Mouse (Mus musculus) retina, embryonic 14.5 days (tissue): ENCODE data around the gene Fndc5.

Source experiments
- DNase-seq: peaks from one replicate; pipeline ENCODE4 v3.0.0-alpha.2; 2015; ENCODE audit warnings: low spot score

The Fndc5 gene

GRCm38 (mm10) chr4:129136579-129137391 lies at the start of gene Fndc5:
Gene Fndc5 (plus strand): TSS chr4:129136999.
- peak; percentile 52 for DNase-seq

DNA sequence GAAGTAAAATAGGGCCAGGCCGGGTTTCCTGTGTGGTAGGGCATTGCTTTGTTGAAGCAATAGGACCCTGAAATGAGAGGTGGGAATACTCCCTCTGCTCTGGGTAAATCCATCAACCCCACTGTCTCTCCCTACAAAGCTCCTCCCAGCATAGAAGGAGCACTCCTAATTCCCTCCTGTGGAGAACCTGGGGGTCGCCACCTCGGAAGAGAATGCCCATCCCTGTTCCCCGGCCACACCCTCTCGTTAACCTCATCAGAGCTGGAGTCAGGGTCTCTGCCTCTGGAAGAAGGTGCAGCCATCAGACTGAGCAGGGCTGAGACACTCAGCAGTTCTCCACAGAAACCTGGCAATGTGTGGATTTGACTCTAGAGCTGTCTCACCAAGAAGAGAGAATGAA lies 48.9 kb upstream of the Fndc5 start:
- no peak for DNase-seq

GRCm38 (mm10) chr4:129095276-129095675 lies 41.5 kb upstream of the Fndc5 start:
- DNase-seq = peak; percentile 70

- DNase-seq = no peak
Observed at GRCm38 (mm10) chr4:129097006-129097405, 39.8 kb upstream of the Fndc5 start.

GRCm38 (mm10) chr4:129102133-129102829 lies 34.5 kb upstream of the Fndc5 start:
- DNase-seq = no peak

GRCm38 (mm10) chr4:129105356-129105755 lies 31.4 kb upstream of the Fndc5 start, which contains the start of gene Tmem54:
Gene Tmem54 (plus strand): TSS chr4:129105548.
- no peak for DNase-seq

DNA sequence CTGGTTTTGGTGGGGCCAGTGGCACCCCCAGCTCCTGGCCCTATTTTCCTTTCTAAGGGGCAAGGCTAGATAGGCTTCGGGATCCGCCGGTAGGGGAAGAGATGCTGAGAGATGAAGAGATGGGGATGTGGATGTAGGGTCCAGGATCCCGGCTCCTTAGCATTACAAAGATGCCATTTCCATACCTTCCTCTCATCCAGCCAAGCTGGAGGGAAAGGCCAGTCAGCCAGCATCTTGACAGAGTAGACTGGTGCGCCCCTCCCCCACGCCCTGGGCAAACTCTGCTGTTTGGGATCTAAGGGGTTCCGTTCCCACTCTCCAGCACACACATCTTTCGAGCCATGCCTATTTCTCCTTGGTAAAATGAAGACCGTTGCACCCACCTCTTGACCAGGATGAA lies 30.7 kb upstream of the Fndc5 start:
- no peak for DNase-seq

DNA sequence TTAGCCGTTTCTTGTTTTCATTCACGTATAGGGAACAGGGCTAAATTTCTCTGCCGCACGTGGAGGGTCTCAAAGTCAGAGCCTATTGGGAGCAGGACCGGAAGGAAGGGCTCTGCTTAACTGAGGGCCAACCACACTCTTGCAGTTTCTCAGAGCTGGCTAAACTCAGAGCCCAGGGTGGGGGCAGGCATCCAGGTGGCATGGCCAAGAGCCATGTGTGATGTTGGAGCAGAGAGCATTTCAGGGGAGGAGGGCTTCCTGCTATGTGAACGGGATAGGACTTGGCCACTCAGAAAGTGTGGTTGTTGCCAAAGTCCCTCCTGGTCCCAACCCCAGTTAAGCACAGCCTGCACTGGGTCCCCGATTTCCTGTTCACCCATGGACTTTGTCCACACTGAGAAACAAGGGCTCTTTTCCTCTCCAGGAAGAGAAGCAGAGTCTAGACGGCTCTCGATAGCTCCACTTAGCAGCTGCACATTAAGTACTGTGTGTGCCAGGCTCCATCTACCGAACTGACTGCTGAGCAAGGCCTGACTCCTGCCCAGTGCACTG lies 29.4 kb upstream of the Fndc5 start:
- no peak for DNase-seq

- DNase-seq = no peak
Observed at GRCm38 (mm10) chr4:129108624-129109023, 28.2 kb upstream of the Fndc5 start.

DNA sequence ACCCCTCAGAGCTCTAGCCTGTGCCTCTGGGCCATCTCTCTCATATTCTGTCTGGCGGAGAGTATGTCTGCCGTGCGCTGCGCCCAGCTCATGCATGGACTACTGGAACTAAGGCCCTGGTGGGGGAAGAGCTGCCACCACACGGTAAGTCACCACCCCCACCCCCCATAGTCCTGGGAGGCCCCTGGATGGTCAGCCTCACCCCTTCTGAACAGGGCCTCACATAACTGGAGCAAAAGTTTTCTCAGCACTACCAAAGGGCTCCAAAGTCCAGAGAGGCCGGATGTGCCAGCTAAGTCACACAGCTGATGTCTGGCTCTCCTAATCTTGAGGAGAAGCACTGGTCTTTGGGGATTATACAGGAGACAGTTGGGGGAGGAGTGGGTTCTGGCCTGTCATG lies 26.0 kb upstream of the Fndc5 start:
- no peak for DNase-seq

GRCm38 (mm10) chr4:129111350-129111749 lies 25.4 kb upstream of the Fndc5 start:
- DNase-seq = peak; percentile 25

DNA sequence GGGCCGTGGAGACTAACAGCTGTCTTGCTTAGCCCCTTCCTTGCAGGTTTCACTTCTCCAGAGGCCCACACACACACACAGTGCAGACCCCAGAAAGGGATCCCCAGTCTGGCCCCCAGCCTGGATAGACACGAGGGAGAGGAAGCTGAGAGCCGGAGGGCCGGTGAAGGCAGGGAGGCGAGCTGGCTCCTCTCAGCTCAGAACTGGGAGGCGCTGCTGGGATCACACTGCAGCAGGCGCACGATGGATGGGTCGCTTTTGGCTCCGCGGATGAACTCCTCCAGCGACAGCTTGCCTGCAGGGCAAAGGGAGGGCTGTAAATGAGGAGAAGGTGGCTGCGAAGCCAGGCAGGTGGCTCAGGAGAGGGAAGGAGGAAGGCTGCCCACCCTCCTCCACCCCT lies 24.6 kb upstream of the Fndc5 start:
- DNase-seq = no peak

GRCm38 (mm10) chr4:129113083-129113988 lies 23.5 kb upstream of the Fndc5 start:
- peak; percentile 93 for DNase-seq

DNA sequence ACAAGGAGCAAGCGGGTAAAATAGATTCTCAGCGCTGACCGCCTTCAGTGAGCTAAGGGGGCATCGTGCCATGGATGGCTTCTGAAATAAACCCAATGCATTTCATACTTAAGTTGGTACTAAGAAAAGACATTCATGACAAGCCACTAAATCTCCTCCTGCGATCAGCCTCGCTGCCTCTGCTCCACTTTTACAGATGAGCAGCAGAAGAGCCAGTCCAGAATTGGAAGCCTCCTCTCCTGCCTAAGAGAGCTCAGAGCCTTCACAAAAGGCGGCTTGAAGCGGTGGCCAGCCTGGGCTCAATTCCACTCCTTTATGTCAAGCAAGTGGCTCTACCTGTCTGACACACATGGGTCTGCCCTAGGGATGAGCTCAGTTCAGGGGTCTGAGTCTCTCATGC lies 20.1 kb upstream of the Fndc5 start:
- DNase-seq = no peak

GRCm38 (mm10) chr4:129117720-129118510 lies 18.9 kb upstream of the Fndc5 start:
- no peak for DNase-seq

- DNase-seq = no peak
Observed at GRCm38 (mm10) chr4:129119708-129120107, 17.1 kb upstream of the Fndc5 start.

DNA sequence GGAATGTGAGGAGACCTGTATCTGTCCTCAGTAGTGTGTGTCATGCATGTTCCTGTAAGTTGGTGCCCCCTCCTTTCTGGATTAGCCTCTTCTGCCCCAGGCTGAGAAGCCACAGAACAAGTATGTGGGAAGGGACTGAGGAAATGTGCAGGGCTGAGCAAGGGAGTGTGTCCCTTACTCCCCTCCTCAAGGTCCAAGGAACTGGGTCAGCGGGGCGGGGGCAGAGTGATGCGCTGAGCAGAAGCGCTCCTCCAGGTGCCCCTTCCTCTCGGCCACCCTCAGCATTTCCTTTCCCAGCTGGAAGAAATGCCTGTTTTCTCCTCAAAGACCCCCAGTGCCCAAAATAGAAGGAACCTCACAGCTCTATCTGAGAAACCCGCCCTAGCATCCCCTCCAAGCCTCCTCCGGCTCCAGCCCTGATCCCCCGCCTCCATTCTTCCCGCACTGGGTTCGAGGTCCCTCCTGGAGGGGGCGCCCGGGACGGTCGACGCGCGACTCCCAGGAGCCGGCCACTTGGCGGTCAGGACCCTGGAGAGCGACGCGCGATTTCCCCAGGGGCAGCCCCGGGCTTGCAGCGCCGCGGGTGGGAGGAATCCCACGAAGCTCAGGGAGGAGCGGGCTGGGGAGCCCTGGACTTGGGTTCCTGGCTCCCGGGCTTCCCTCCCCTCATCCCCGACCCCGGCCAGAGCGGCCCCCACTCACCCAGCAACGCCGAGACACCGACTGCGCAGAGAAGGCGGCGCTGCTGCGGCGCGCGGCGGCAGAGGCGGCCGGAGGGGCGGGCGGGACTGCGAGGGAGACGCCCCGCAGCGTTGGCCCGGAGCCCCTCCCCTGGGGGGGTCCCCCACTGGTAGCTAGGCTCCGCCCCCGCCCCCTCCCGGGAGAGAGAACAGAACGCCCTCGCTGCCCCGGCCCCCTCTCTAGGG lies 16.0 kb upstream of the Fndc5 start:
- peak; percentile 78 for DNase-seq

GRCm38 (mm10) chr4:129121569-129122086 lies 15.2 kb upstream of the Fndc5 start, which contains the start of gene Hpca:
Gene Hpca (minus strand): TSS chr4:129122036.
- DNase-seq = no peak

DNA sequence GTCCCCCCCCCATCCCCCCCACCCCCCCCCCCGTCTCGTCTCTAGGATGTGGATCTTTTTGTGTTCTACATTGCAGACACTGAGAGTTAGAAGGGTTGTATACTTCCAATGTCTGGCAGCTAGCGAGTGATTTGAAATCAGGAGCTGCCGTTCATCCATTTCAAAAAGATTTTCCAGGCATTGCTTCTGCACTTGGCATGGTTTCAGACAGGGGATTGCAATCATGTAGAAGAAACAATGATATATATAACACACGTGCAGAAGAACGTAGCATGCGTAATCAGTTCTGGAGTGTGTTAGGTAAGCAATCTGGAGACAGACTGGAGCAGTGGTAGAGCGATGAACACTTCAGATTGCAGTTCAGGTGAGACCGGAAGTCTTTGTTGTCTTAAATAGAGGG lies 14.7 kb upstream of the Fndc5 start:
- no peak for DNase-seq

- no peak for DNase-seq
Observed at GRCm38 (mm10) chr4:129122719-129123118, 14.1 kb upstream of the Fndc5 start.
